Mouse (Mus musculus) spleen, adult 2 months (tissue): ENCODE measurements around the gene Tjap1.

ENCODE experiments used
- CTCF ChIP-seq: fragments of 200-500 bp; IDR thresholded peaks from 2 replicates; pipeline ENCODE4 v1.5.1; 2011; ENCODE audit warnings: mild to moderate bottlenecking, inconsistent platforms; ENCODE audit not compliant: insufficient read depth, insufficient read length, insufficient replicate concordance; ENCODE audit errors: extremely low read depth
- POLR2A ChIP-seq: fragments of 200-500 bp; IDR thresholded peaks from 2 replicates; pipeline ENCODE4 v1.6.1; 2011; ENCODE audit warnings: low read depth, low read length, inconsistent platforms

- no peak for TF ChIP-seq CTCF
- no peak for TF ChIP-seq POLR2A
These were observed 10.2 kb downstream of the Tjap1 start for GRCm38 (mm10) chr17:46272675-46273074.
